Mouse (Mus musculus): ENCODE results near the gene Txndc15. TPM values are rescaled to one million over a fixed set of nuclear protein-coding genes. Genes with fewer than 3 reads are reported as not detected.

The Txndc15 gene
- total and polyA plus RNA-seq, 3 experiments: 29.1 to 47.1 (median 39.4) TPM

DNA sequence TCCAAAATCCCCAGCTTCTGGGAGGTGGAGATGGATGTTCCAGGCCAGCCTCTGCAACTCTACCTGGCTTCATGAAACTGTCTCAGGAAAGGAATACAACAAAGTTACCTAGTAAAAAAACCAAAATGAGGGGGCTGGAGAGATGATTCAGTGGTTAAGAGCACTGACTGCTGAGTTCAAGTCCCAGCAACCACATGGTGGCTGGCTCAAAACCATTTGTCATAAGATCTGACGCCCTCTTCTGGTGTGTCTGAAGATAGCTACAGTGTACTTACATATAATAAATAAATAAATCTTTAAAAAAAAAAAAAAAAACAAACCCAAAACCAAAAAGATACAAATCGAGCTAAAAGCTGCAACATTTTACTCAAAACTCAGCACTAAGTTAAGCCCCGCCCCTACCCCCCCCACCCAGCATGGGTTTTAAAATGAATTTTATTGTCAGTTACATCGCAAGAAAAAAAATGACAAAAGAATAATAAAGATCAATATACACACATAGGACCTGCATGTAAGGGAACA lies 12.2 kb downstream of the Txndc15 start:
- H3K36me3 ChIP-seq (ENCODE audit: control insufficient read depth, insufficient read depth, low read length): no peaks in the 10 kb centered on the region
- 2% methylated on average over 4 of the region's 4 CpGs for WGBS
- TF ChIP-seq CTCF (IDR thresholded peaks at IDR 0.05) (peak; percentile 53), POLR2A (IDR thresholded peaks at IDR 0.05; ENCODE audit: insufficient read depth, low read depth, low read length) (no peak)
- H3K4me1 ChIP-seq (ENCODE audit: control insufficient read depth, insufficient read depth, low read length): no peaks in the 10 kb centered on the region
- no peaks in the 10 kb centered on the region for H3K27me3 ChIP-seq (ENCODE audit: control insufficient read depth, insufficient read depth, low read length)
- H3K9ac ChIP-seq (ENCODE audit: low read depth, low read length): peak overlapping the region; percentile 93
- H3K4me3 ChIP-seq: peak overlapping the region; percentile 97
- H3K27ac ChIP-seq: peak overlapping the region; percentile 95
- intact Hi-C loops (cut with DNase I): loop anchor here (1.0 to 5.0 kb wide), 4 partner anchors 12 to 126 kb away; partner anchors contain the start of genes B230219D22Rik and Txndc15
- no peak for DNase-seq
- 0 out of 2 replicates have a peak, but pooled peaks cover 2% of the 10 kb centered on the region for H3K79me2 ChIP-seq (replicated peaks; ENCODE audit: control insufficient read depth, insufficient read depth, low read length)

GRCm38 (mm10) chr13:55727120-55727838 lies 12.8 kb downstream of the Txndc15 start, which contains the start of gene Pcbd2:
Gene Pcbd2 (plus strand): TSS chr13:55727368.
- Histone ChIP-seq H3K4me3 (peak within 1 kb of the TSS; percentile 97), H3K4me1 (ENCODE audit: control insufficient read depth, insufficient read depth, low read length) (no peaks in the 10 kb centered on the region), H3K27me3 (ENCODE audit: control insufficient read depth, insufficient read depth, low read length) (no peaks in the 10 kb centered on the region), H3K36me3 (ENCODE audit: control insufficient read depth, insufficient read depth, low read length) (no peaks in the 10 kb centered on the region), H3K9ac (ENCODE audit: low read depth, low read length) (peak within 1 kb of the TSS; percentile 93), H3K79me2 (replicated peaks; ENCODE audit: control insufficient read depth, insufficient read depth, low read length) (0 out of 2 replicates have a peak, but pooled peaks cover 2% of the 10 kb centered on the region), H3K27ac (peak within 1 kb of the TSS; percentile 95)
- DNase-seq: peak; percentile 92 to 93
- WGBS: under 1% methylated on average over 73 of the region's 73 CpGs
- intact Hi-C loops (cut with DNase I): loop anchor here (1.0 to 5.0 kb wide), 4 partner anchors 13 to 126 kb away; partner anchors contain the start of genes B230219D22Rik and Txndc15
- no peak for TF ChIP-seq EP300 (IDR thresholded peaks at IDR 0.05; ENCODE audit: insufficient read depth, low read depth, low read length)
- peak; percentile 50; the same call in 1 of the 2 replicates for TF ChIP-seq POLR2A (IDR thresholded peaks at IDR 0.05; ENCODE audit: insufficient read depth, low read depth, low read length)

DNA sequence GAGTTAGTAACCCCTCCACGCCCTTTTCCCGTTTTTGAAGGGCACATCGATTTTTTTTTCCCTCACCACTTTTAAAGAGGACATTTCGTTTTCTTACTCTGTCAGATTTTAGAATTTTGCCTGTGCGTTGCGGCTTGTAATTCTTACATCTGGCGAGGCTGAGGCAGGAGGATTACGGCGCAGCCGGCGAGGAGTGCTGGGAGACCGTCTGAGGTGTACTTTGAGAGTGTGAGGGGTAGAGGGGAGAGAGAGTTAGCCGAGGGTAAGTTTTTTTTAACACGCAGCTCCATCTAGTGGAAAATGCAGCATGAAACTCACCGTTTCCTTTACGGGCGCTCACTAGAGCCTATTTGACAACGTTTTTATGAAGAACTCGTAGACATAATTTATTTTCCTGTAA lies 13.4 kb downstream of the Txndc15 start:
- Histone ChIP-seq H3K9ac (ENCODE audit: low read depth, low read length) (peak overlapping the region; percentile 93), H3K79me2 (replicated peaks; ENCODE audit: control insufficient read depth, insufficient read depth, low read length) (0 out of 2 replicates have a peak, but pooled peaks cover 2% of the 10 kb centered on the region), H3K27me3 (ENCODE audit: control insufficient read depth, insufficient read depth, low read length) (no peaks in the 10 kb centered on the region), H3K4me1 (ENCODE audit: control insufficient read depth, insufficient read depth, low read length) (no peaks in the 10 kb centered on the region), H3K36me3 (ENCODE audit: control insufficient read depth, insufficient read depth, low read length) (no peaks in the 10 kb centered on the region), H3K4me3 (peak overlapping the region; percentile 97), H3K27ac (peak overlapping the region; percentile 95)
- under 1% methylated on average over 19 of the region's 19 CpGs for WGBS
- TF ChIP-seq CTCF (IDR thresholded peaks at IDR 0.05) (peak; percentile 84), EP300 (IDR thresholded peaks at IDR 0.05; ENCODE audit: insufficient read depth, low read depth, low read length) (0 out of 2 replicates have a peak, but pooled peaks have one; percentile 10), POLR2A (IDR thresholded peaks at IDR 0.05; ENCODE audit: insufficient read depth, low read depth, low read length) (peak; percentile 79)
- intact Hi-C loops (cut with DNase I): loop anchor here (1.0 to 5.0 kb wide), 4 partner anchors 14 to 127 kb away; partner anchors contain the start of genes B230219D22Rik and Txndc15
- peak; percentile 69 to 77 for DNase-seq

DNA sequence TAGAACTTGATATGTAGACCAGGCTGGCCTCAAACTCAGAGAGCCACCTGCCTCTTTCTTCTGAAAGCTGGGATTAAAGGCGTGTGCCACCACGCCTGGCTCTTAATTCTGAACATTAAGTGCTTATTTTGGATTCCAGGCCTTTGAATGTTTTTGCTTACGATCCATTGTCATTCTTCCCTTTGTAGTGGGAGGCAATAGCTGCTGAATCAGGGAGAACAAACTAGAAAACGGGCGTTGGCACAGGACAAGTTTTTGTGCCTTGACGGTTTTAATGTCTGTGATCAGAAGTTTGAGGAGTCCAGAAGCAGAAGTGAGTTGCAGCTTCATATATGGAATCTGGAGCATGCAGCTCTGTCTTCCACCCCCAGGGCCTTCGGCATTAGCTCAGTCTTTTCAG lies 16.3 kb downstream of the Txndc15 start:
- no peak for DNase-seq
- Histone ChIP-seq H3K9ac (ENCODE audit: low read depth, low read length) (no peak overlapping the region), H3K27me3 (ENCODE audit: control insufficient read depth, insufficient read depth, low read length) (no peaks in the 10 kb centered on the region), H3K36me3 (ENCODE audit: control insufficient read depth, insufficient read depth, low read length) (no peaks in the 10 kb centered on the region), H3K27ac (no peak overlapping the region), H3K79me2 (replicated peaks; ENCODE audit: control insufficient read depth, insufficient read depth, low read length) (peaks cover 3% of the 10 kb centered on the region; the same call in 1 of the 2 replicates), H3K4me1 (ENCODE audit: control insufficient read depth, insufficient read depth, low read length) (no peaks in the 10 kb centered on the region), H3K4me3 (no peak overlapping the region)
- intact Hi-C loops (cut with DNase I): no loop called here
- WGBS: 90% methylated on average over 7 of the region's 7 CpGs
- TF ChIP-seq CTCF (IDR thresholded peaks at IDR 0.05): no peak
- no peak for TF ChIP-seq POLR2A (IDR thresholded peaks at IDR 0.05; ENCODE audit: insufficient read depth, low read depth, low read length)
- TF ChIP-seq EP300 (IDR thresholded peaks at IDR 0.05; ENCODE audit: insufficient read depth, low read depth, low read length): no peak

DNA sequence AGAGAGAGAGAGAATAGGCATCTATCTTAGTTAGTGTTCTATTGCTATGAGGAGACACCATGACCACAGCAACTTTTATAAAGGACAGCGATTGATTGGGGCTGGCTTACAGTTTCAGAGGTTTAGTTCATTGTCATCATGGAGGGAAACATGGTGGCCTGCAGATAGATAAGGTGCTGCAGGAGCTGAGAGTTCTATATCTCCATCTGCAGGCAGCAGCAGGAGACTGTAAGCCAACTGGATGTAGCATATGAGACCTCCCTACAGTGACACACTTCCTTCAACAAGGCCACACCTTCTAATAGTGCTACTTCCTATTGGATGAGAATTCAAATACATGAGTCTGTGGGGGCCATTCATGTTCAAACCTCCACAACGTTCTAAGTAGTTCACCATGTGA lies 17.7 kb downstream of the Txndc15 start:
- H3K4me3 ChIP-seq: no peak overlapping the region
- no peak overlapping the region for H3K27ac ChIP-seq
- WGBS: 59% methylated on average over 2 of the region's 2 CpGs
- peaks cover 3% of the 10 kb centered on the region; the same call in 1 of the 2 replicates for H3K79me2 ChIP-seq (replicated peaks; ENCODE audit: control insufficient read depth, insufficient read depth, low read length)
- no peaks in the 10 kb centered on the region for H3K36me3 ChIP-seq (ENCODE audit: control insufficient read depth, insufficient read depth, low read length)
- TF ChIP-seq EP300 (IDR thresholded peaks at IDR 0.05; ENCODE audit: insufficient read depth, low read depth, low read length): no peak
- TF ChIP-seq CTCF (IDR thresholded peaks at IDR 0.05): no peak
- no peak for TF ChIP-seq POLR2A (IDR thresholded peaks at IDR 0.05; ENCODE audit: insufficient read depth, low read depth, low read length)
- no peak overlapping the region for H3K9ac ChIP-seq (ENCODE audit: low read depth, low read length)
- H3K27me3 ChIP-seq (ENCODE audit: control insufficient read depth, insufficient read depth, low read length): no peaks in the 10 kb centered on the region
- H3K4me1 ChIP-seq (ENCODE audit: control insufficient read depth, insufficient read depth, low read length): no peaks in the 10 kb centered on the region
- intact Hi-C loops (cut with DNase I): no loop called here
- no peak for DNase-seq

Measured in heart, adult 2 months (tissue).